Mouse (Mus musculus) thymus, adult 18-20 months (tissue): ENCODE measurements around the gene Tmod2.
A peak's percentile ranks its signal among the peaks of the same experiment; 100 is the strongest.
"Not testable (repeated sequence)": the region's sequence is repeated elsewhere in the genome, so short reads cannot be mapped to it uniquely, and the experiment has no call there.

ENCODE experiments used
- DNase-seq, 2 experiments: peaks; one replicate each; pipeline ENCODE4 v3.0.0; 2022; ENCODE audit warnings: mixed read lengths in 2 of 2

The Tmod2 gene

DNA sequence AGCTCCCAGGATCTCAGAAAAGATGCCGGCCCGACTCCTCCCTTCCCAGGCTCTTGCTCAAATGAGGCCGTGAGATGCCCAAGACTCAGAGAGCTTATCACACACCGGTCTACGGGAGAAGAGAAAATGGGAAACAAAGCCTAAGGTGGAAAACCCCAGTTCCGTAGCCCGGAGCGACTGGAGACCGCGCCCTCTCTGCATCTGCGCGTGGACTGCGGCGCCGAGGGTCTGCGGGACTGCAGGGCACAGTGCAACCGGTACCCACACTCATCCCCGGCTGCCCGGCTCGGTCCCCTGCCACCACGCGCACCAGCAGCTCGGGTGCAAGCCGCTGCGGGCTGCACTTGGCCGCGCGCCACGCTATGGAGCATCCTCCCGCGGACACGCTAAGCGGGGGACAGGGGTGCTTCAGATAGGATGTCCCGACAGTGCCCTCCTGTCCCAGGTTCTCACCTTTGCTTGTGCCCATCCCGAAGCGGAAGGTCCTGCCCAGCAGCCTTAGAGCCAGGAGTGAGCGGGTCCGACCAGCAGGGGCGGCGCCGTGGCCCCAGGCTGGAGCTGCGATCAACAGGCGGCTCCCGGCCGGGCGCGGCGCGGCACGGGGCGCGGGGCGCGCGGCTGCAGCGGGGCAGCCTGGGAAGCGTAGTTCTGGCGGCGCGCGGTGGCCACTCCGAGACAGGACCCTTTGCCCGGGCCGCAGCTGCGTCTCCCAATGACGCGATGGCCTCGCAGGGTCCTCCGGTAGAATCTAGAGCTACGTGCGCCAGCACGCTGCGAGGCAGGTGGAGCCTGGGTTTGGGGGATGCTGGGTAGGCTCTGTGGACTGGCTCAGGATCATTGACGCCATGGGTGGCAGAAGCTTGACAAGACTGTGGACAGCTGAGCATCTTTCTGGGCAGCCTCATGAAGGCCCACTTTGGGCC is at the start of gene Tmod2:
TSS of gene Tmod2 (minus strand) at position 755 of the 923 bp plus-strand sequence.
- DNase-seq: no peak

DNA sequence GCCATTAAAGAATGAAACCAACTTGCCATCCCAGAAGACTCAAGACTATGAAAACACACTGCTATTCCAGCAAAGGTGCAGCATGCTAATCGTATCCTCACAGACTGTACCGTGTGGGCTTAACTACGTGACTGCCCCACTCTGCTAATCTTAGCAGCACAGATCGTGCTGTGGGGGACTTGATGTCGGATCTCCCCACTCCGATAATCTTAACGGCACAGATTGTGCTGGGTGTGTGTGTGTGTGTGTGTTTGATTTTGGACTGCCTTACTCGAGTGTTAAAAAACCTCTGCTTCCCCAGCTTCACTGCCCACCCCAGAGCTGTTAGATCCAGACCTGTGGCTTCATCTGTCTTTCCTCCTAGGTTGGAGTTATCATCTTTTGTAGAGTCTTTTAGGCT is 49.8 kb upstream of the Tmod2 start:
- no peak for DNase-seq

DNA sequence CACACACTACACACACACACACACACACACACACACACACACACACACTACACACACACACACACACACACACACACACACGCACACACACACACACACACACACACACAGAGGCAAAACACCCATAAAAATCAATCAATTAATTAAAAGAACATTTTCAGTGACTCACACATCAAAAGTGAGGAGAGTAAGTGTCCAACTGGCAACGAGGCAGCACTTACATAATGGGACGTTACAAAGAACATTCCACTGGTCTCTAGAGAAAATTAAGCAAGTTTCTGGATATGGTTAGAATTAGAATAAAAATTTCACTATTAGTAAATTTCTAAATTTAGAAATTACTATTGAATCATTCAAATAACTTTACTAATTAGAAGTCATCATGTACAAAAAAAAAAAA is 45.3 kb upstream of the Tmod2 start:
- not testable (repeated sequence) for DNase-seq

DNA sequence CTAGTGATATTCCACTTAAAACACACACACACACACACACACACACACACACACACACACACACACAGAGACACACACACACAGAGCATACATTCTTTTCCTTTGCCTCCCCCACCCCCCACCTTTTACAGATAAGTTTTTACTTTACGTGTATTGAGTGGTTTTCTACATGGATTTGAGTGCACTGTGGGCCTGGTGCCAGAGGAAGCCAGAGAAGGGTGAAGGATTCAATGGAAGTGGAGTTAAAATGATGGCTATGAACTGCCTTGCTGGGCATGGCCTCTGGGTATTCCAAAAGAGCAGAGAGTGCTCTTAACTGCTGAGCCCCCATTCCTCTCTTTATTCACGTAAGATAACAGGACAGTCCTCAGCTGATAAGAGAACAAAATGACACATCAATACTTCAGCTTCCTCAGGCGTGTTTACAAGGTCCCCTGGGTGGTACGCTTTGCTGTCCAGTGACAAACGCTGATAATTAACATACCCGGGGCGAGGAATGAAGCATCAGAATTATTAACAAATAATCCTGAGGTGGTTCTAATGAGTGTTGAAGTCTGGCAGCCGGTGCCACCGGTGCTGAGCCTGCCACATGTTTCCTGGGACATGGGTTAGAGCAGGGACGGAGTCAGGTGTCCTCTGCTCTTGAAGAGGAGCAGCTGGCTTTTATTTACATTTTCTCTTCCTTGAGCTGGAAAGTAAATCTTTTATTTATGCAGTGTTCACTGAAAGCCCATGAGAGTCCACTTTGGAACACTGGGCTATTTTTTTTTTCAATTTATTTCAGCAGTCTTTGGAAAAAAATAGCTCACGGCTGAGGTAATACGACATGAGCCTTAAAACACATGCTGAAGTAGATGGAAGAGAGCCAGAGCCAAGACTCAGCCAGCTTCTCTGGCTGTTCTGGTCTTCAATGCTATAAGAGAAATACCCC is 43.1 kb upstream of the Tmod2 start:
- DNase-seq: no peak

DNA sequence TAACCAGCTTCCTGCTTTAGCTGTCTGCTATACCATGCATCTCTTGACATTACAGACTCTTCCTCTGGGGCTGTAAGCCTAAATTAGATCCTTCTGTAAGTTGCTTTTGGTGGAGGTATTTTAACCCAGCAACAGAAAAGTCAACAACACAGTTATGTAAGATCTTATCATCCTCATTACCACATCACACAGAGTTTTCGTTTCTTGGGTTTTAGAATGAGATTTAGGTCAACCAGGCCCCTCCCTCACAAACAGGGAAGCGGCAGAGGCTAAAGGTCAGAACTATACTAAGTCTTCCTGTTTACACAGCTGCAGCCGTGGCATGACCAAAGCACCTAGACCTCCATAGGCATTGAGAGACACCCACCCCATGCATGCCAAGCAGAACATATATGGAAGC is 34.3 kb upstream of the Tmod2 start:
- peak; percentile 25 to 52 for DNase-seq

DNA sequence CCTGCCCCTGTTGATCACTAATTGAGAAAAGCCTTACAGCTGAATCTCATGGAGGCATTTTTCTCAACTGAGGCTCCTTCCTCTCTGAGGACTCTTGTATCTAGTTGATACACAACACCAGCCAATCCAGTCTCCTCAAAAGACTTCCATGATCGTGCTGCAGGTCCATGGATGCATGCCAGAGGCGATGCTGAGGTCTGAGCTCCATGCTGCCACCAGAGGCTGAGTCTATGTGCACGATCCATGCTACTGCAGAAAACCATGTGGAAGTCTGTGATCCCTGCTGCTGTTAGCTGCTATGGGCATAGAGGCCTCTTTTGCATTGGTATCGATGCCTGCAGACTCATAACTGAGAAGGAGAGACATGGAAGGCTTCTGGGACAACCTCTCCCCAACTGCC is 23.1 kb upstream of the Tmod2 start:
- no peak for DNase-seq

DNA sequence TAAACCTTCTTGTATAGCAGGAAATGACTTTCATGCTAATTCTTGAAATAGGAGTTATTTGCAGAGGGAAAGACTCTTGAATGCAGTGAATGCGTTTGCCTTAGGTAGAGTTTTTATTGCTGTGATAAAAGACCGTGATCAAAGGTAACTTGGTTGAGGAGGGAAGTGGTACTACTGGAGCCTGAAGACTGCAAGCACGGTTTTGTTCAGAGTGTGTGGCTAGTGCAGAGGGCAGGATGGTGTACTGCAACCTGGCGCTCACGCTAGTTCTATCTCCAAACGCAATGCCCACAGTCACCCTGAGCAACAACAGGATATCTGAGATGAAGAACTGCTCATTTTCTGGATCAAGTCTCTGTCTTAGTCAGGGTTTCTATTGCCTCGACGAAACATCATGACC is 22.5 kb upstream of the Tmod2 start:
- DNase-seq: no peak

DNA sequence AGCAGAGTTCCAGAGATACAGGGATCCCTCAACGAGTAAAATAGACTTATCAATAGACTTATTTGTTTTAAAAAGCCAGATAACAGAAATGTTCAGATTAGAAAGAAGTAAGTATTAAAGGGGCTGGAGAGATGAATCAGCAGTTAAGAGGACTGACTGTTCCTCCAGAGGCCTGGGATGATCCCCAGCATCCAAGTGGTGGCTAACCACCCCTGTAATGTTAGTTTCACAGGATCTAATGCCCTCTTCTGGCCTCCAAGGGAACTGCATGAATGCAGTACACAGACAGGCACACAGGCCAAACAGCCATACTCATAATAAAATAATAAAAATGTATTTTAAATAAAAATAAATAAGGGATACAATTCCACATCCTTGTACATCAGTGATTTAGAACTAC is 21.8 kb upstream of the Tmod2 start:
- DNase-seq: no peak

DNA sequence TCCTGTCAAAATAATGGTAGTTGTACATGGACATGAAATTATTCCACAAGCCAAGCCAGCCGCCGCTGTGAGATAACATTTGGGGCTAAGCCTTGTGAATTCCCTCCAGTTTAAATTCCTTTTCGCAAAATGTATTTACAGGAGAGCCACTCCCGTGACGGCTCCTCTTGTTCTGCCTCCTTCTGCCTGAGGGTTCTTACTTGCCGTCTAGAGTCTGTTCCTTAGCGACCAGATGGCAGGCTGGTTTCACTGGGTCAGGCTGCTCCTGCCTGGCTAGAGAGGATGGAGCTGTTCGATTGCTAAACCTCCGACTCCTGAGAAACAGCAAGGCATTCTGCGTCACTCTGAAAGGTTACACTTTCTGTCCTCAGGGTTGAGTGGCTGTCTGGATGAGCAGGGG is 21.0 kb upstream of the Tmod2 start:
- DNase-seq: no peak

DNA sequence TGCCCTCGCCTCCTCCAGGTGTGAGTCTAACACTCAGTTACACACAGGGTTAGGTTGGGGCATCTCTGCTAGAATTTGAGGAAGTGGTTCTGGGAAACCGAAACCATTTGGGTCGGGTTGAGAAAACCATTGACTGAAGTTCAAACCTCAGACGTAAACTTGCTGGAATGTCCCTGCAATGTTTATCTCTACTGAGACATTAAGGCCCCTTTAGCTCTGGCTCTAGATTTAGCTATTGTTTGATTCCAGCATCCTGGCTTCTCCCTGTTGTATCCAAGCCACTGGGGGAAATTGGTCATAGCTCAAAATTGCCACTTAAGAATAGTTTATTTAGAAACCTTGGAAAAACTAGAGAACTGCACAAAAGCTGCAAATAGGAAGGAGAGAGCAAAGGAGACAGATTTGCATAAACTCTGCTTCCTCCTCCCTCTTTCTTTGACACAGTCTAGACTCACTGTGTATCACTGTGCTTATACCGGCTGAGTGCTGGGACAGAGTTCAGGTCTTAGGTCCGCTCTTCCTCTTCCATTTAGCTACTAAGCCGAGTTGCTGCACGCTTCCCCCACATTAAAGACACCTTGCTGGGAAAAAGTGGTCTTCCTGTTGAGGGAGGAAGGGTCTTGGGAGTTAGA is 19.8 kb upstream of the Tmod2 start:
- DNase-seq: no peak

DNA sequence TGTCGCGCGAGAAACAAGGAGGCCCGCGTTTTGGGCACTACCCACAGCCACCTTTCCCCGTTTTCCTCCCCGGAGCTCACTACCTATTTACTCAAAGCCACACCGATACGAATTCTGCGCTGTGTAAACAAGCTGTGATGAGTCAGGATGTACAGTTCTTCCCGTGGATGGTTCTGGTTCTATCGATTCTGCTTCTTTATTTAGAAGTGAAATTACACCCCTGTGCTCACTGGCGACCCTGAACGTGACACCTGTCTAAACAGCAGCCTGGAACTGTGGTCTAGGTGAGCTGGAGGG is 15.1 kb upstream of the Tmod2 start:
- no peak for DNase-seq

DNA sequence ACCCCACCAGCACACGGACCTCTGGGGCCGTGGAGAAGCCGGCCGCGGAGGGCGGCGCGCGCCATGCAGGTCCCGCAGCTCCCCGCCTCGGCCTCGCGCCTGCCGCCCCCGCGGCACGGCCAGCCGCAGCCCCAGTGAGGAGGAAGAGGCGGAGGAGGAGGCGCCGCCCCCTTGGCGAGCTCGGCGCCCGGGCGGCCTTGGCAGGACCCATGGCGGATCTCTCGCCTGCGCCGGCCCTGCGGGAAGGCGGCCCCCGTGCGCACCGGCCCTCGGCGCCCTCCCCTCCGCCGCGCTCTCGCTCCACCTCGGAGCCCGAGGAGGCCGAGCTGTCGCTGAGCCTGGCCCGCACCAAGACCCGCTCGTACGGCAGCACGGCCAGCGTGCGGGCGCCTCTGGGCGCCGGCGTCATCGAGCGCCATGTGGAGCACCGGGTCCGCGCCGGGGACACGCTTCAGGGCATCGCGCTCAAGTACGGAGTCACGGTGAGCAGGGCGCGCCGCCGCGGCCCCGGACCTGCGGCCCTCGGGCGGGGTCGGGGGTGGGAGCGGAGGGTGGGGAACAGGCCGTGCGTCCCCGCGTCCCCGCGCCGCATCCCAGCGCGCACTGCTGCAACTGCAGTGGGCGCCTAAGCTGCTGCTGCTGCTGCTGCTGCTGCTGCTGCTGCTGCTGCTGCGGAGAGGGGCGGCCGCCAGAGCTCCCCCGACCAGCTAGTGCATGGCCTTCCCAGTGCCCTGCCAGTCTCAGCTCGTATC is 14.6 kb upstream of the Tmod2 start, which contains the start of gene Lysmd2:
TSS of gene Lysmd2 (plus strand) at position 186 of the 752 bp plus-strand sequence.
- peak in 1 of 2 experiments; percentile 18 for DNase-seq

DNA sequence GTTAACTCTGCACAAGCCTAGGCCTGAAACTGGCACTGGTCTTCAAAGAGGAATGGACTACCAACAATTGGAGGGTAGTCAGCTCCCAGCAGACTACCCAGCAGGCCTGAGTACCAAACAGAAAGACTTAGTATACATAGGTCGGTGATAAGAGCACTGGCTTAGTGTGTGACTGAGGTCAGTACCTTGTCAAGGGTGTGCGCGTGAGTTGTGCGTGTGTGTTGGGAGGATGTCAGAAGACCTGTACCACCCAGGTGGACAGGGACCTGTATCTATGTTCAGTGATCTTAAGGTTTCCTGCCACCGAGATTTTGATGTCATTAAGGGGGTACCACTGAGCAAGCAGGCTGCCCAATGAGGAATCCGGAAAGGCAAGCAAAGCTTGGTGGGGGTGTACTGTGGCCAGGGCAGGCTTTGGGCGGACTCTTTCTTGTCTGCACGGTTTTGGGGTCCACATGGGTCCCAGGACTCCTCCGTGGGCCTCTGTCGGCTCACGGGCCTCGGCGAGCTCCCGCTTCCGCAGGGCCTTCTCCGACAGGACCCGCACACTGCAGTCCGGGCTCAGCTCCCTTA is 13.9 kb upstream of the Tmod2 start:
- DNase-seq: no peak

DNA sequence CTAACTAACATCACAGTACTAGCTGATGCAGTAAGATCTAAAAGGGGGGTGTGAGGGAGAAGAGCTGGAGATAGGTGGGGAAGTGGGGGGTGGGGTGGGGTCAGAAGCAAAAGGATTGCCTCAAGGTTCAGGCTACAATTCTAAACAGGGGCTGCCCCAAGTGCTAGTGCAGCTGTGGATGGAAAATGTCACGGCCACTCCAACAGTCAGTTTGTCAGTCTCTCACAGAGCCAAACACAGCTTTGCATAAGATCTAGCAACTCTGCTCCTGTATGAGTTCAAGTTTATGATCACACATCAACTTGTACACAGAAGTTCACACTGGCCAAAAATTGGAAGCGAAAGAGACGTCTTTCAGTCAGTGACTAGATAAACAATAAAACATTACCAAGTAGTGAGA is 10.3 kb upstream of the Tmod2 start:
- no peak for DNase-seq

DNA sequence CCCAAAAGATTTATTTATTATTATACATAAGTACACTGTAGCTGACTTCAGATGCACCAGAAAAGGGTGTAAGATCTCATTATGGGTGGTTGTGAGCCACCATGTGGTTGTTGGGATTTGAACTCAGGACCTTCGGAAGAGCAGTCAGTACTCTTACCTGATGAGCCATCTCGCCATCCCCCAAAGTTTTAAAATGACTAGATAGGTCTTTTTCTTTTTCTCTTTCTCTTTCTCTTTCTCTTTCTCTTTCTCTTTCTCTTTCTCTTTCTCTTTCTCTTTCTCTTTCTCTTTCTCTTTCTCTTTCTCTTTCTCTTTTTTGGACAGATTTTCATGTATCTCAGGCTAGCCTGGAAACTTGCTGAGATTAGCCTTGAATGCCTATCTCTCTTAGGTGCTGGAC is 8.6 kb upstream of the Tmod2 start:
- not testable (repeated sequence) for DNase-seq

DNA sequence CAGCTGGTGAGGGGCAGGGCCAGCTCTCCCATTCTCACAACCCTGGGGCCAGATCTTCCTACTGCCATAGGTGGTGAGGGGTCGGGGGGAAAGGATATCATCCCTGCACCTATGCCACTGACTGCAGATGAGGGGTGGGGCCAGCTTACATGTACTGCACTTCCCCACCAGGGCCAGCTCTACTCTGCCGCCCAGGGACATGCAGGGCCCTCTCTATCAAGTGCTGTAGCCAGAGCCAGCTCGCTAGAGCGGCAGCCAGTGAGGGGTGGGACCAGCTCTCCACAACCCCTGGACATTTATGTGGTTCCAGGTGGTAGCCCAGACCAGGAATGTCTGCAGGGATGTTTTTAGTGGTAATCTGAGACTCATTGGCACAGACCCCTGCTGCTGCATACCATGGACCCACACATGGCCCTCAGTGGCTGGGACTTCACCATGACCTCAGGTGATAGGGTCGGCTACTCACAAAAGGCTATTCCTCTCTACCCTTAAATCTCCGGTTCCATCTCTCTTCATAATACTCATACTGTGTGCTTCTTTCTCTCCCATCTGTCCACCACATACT is 7.8 kb upstream of the Tmod2 start:
- DNase-seq: no peak

DNA sequence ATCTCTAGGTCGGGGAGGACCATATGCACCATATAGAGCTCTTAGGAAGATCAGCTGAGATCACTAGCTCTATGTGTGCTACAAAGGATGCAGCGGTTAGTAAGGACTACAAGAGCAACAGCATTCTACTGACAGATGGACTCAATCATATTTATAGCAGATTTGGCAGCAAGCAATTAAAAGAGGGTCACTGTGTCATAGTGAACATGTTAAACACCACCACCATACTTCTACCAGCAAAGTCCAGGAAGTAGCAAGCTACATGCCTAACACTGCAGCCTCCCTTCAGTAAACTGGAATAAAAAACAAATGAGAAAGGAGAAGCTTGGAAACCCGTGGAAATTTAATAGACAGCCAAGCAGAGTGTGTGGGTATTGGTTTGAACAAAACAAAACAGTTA is 5.4 kb upstream of the Tmod2 start:
- no peak for DNase-seq

DNA sequence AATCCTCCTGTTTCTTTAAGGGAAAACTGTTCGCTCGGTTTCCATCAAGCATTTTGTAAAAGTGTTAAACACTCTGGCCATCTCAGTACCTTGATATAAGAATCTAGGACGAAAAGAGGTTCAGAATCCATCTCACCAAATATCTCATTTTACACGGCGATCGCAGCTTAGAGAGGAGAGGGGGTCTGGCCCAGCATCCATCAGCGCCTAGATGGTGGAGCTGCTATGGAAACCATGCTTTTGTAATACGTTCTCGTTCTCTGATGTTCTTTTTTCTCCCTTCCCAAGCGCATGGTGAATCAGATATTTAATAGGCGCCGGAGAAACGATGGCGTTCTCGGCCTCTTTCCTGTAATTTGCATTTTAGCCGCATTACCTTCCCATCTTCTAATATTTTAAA is 1.2 kb downstream of the Tmod2 start:
- DNase-seq: no peak

DNA sequence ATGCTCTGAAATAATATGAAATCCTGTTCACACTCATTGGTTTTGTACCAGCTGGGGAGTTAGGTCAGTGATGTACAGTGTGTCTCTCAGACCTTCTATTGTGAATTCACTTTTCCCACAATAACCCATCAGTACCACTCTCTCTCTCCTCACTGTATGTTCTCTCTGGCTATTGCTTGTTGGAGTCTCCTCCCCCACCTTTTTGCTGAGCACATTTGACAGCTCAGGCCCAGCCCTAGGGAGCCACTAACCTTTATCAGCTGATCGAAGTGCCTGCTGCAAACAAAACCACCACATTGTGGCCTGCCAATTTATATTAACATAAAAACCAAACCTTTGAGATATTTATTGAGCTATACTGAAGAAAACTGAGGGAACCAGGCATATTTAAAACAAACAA is 1.6 kb downstream of the Tmod2 start:
- DNase-seq: no peak

DNA sequence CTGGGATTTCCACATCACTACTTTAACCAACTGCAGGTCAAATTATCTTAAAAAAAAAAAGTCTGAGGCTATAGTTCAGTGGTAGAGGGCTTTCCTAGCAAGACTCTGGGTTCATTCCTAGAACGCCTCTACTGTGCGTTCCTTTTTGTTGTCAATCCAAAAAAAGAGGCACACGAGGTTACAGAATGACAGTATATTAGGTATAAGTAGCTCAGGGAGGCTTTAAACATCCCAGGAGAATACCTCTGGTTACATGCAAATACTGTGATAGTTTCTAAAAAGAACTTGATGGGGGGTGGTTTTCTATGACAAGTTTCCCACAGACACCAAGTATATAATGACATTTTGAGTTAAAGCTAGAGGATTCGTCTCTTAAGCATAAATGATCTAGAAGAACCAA is 3.6 kb downstream of the Tmod2 start:
- DNase-seq: no peak

DNA sequence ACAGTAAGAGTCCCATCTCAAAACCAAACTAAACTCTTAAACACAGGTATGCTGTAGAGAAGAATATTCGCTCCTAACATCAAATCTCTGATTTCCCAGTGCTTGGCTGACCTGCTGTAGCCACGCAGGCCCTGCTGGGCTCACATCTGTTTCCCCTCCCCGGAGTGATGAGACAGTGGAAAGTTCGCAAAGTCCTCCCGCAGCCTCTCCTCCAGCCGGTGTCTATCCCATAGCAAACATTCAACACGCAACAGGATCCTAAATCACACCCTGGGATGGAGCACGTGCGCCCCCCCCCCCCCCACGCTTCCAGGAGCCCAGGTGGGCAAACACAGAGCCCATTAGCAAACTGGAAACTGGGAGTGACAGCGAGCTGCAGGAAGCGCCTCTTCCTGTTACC is 9.6 kb downstream of the Tmod2 start:
- no peak for DNase-seq
